Mouse (Mus musculus) embryonic facial prominence, embryonic 15.5 days (tissue): ENCODE results near the gene Mgat4a. TPM values are rescaled to one million over a fixed set of nuclear protein-coding genes. Genes with fewer than 3 reads are reported as not detected.
A peak's percentile ranks its signal among the peaks of the same experiment; 100 is the strongest.

Source experiments
- ATAC-seq: fragments of 200-750 bp; cut with Nextera tagmentation; 2 replicates; pipeline ENCODE4 v1.8.0; 2017; ENCODE audit warnings: low read depth, moderate TSS enrichment; ENCODE audit not compliant: insufficient number of reproducible peaks, low FRiP score, low TSS enrichment
- H3K27ac ChIP-seq: fragments of 300-500 bp; sonication (generic); replicated peaks from 2 replicates; pipeline ENCODE4 v1.5.1; 2015; ENCODE audit warnings: mild to moderate bottlenecking, inconsistent platforms
- H3K27me3 ChIP-seq: fragments of 300-500 bp; sonication (generic); 2 replicates; pipeline ENCODE4 v1.6.1; 2015; ENCODE audit warnings: inconsistent platforms
- H3K36me3 ChIP-seq: fragments of 300-500 bp; sonication (generic); 2 replicates; pipeline ENCODE4 v1.6.1; 2015; ENCODE audit warnings: mild to moderate bottlenecking, inconsistent platforms
- H3K4me1 ChIP-seq: fragments of 300-500 bp; sonication (generic); 2 replicates; pipeline ENCODE4 v1.6.1; 2015; ENCODE audit warnings: inconsistent platforms
- H3K4me2 ChIP-seq: fragments of 300-500 bp; sonication (generic); replicated peaks from 2 replicates; pipeline ENCODE4 v1.6.1; 2015; ENCODE audit warnings: mild to moderate bottlenecking, inconsistent platforms
- H3K4me3 ChIP-seq: fragments of 300-500 bp; sonication (generic); replicated peaks from 2 replicates; pipeline ENCODE4 v1.5.1; 2015; ENCODE audit warnings: mild to moderate bottlenecking, inconsistent platforms
- H3K9ac ChIP-seq: fragments of 300-500 bp; sonication (generic); 2 replicates; pipeline ENCODE4 v1.6.1; 2015; ENCODE audit warnings: inconsistent platforms
- H3K9me3 ChIP-seq: fragments of 300-500 bp; sonication (generic); replicated peaks from 2 replicates; pipeline ENCODE4 v1.6.1; 2016; ENCODE audit warnings: inconsistent platforms
- WGBS: fragments of 180-500 bp; shearing (Covaris S2); methylation state at CpG from one replicate; pipeline ENCODE4 v1.1.7; 2015; 5-methylcytosine and 5-hydroxymethylcytosine counted together
- polyA plus RNA-seq: library from polyadenylated mRNA; unstranded; fragments of >200 nt; fragmentation: Nextera tagmentation; extraction: Ambion mirVana; gene quantifications from 2 replicates; pipeline ENCODE4 v1.2.1, GENCODE M21; 2015

Mgat4a gene
- polyA plus RNA-seq, 1 experiment from 2014 or later = 4.2 TPM

- no peak overlapping the region for H3K4me3 ChIP-seq
- WGBS = 76% methylated on average over 10 of the region's 10 CpGs
- no peak for ATAC-seq
Measured at GRCm38 (mm10) chr1:37448361-37449095, 92.3 kb downstream of the Mgat4a start.

GRCm38 (mm10) chr1:37442848-37443835 is 97.7 kb downstream of the Mgat4a start:
- H3K4me2 ChIP-seq = no peak overlapping the region
- no peak overlapping the region for H3K4me3 ChIP-seq
- H3K4me1 ChIP-seq = no peaks in the 10 kb centered on the region
- no peaks in the 10 kb centered on the region for H3K27me3 ChIP-seq
- H3K36me3 ChIP-seq = peaks cover 22% of the 10 kb centered on the region
- H3K9ac ChIP-seq = no peak overlapping the region
- WGBS = 92% methylated on average over 16 of the region's 16 CpGs
- ATAC-seq = no peak
- no peak overlapping the region for H3K27ac ChIP-seq
- H3K9me3 ChIP-seq = no peaks in the 10 kb centered on the region

More at GRCm38 (mm10) chr1:37448361-37449095, 92.3 kb downstream of the Mgat4a start:
- H3K9me3 ChIP-seq = no peaks in the 10 kb centered on the region
- no peaks in the 10 kb centered on the region for H3K4me1 ChIP-seq
- H3K27me3 ChIP-seq = no peaks in the 10 kb centered on the region
- no peak overlapping the region for H3K4me2 ChIP-seq
- H3K27ac ChIP-seq = no peak overlapping the region
- 0 out of 2 replicates have a peak, but pooled peaks cover 6% of the 10 kb centered on the region for H3K36me3 ChIP-seq
- H3K9ac ChIP-seq = no peak overlapping the region

GRCm38 (mm10) chr1:37436419-37436818 is 104.4 kb downstream of the Mgat4a start:
- H3K4me1 ChIP-seq = peaks cover 8% of the 10 kb centered on the region
- H3K4me2 ChIP-seq = no peak overlapping the region
- WGBS = 87% methylated on average over 3 of the region's 3 CpGs
- H3K4me3 ChIP-seq = no peak overlapping the region
- H3K36me3 ChIP-seq = peaks cover 73% of the 10 kb centered on the region
- H3K9me3 ChIP-seq = no peaks in the 10 kb centered on the region
- ATAC-seq = no peak
- H3K27ac ChIP-seq = no peak overlapping the region
- no peaks in the 10 kb centered on the region for H3K27me3 ChIP-seq
- H3K9ac ChIP-seq = no peak overlapping the region

- peak; percentile 60; the same call in 1 of the 2 replicates for ATAC-seq
- peaks cover 25% of the 10 kb centered on the region for H3K4me1 ChIP-seq
- WGBS = 2% methylated on average over 40 of the region's 40 CpGs
- peak overlapping the region; percentile 87 for H3K4me2 ChIP-seq
- no peaks in the 10 kb centered on the region for H3K9me3 ChIP-seq
- H3K27ac ChIP-seq = peak overlapping the region; percentile 61
- peak overlapping the region; percentile 78 for H3K9ac ChIP-seq
- H3K36me3 ChIP-seq = peaks cover 37% of the 10 kb centered on the region
- no peaks in the 10 kb centered on the region for H3K27me3 ChIP-seq
- peak overlapping the region; percentile 78 for H3K4me3 ChIP-seq
Measured at GRCm38 (mm10) chr1:37430297-37430840, 110.4 kb downstream of the Mgat4a start.

- peak; percentile 97 for ATAC-seq
- peak within 1 kb of the TSS; percentile 78 for H3K9ac ChIP-seq
- no peaks in the 10 kb centered on the region for H3K27me3 ChIP-seq
- peak within 1 kb of the TSS; percentile 61 for H3K27ac ChIP-seq
- H3K9me3 ChIP-seq = no peaks in the 10 kb centered on the region
- H3K4me3 ChIP-seq = peak within 1 kb of the TSS; percentile 78
- WGBS = 3% methylated on average over 57 of the region's 57 CpGs
- H3K4me1 ChIP-seq = peaks cover 25% of the 10 kb centered on the region
- peak within 1 kb of the TSS; percentile 87 for H3K4me2 ChIP-seq
- H3K36me3 ChIP-seq = peaks cover 36% of the 10 kb centered on the region
Measured at GRCm38 (mm10) chr1:37429366-37430296, 111.2 kb downstream of the Mgat4a start, which contains the start of the genes Coa5 and Unc50. Gene Coa5, minus strand, starts transcription at chr1:37430103. Gene Unc50, plus strand, starts transcription at chr1:37430139.

GRCm38 (mm10) chr1:37428911-37429310 is 111.9 kb downstream of the Mgat4a start:
- peaks cover 39% of the 10 kb centered on the region for H3K36me3 ChIP-seq
- peak overlapping the region; percentile 87 for H3K4me2 ChIP-seq
- H3K4me1 ChIP-seq = peaks cover 25% of the 10 kb centered on the region
- 0 out of 2 replicates have a peak overlapping the region, but pooled peaks have one; percentile 78 for H3K9ac ChIP-seq
- H3K27me3 ChIP-seq = no peaks in the 10 kb centered on the region
- no peak for ATAC-seq
- H3K27ac ChIP-seq = no peak overlapping the region
- 61% methylated on average over 2 of the region's 2 CpGs for WGBS
- H3K4me3 ChIP-seq = peak overlapping the region; percentile 78
- no peaks in the 10 kb centered on the region; the same call in 1 of the 2 replicates for H3K9me3 ChIP-seq

DNA sequence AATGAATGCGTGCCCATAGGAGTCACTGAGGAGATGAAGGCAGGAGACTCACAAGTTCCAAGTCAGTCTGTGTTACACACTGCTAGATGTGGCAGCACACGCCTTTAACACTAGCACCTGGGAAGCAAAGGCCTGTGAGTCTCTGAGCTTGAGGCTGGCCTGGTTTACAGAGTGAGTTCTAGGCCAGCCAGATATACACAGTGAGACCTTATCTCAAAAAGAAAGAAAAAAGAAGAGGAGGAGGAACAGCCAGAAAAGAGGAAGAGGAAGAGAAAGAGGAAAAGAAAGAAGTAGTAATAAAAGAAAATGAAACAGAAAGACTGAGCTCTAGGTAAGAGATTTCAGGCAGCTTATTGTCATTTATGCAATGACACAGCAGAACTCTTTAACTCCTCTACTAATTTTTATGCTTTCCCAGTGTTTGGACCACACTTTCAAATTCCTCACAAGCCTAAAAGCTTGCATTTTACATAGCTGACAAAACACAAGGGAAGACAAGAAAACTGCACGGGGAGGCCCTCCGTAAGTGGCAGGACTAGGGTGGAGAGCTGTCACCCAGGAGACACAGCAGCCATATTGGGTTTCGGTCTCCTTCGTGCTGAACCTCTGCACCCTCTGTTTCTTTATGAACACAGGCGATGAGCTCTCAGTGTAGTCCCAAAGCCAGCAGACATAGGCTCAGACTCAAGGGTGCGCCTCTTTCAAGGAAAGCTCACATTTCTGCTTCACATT is 113.5 kb downstream of the Mgat4a start:
- Histone ChIP-seq H3K9ac (no peak overlapping the region), H3K4me2 (no peak overlapping the region), H3K27ac (no peak overlapping the region), H3K27me3 (no peaks in the 10 kb centered on the region), H3K4me1 (peaks cover 24% of the 10 kb centered on the region), H3K4me3 (no peak overlapping the region), H3K36me3 (peaks cover 27% of the 10 kb centered on the region), H3K9me3 (no peaks in the 10 kb centered on the region; the same call in 1 of the 2 replicates)
- WGBS = 94% methylated on average over 8 of the region's 8 CpGs
- no peak for ATAC-seq

DNA sequence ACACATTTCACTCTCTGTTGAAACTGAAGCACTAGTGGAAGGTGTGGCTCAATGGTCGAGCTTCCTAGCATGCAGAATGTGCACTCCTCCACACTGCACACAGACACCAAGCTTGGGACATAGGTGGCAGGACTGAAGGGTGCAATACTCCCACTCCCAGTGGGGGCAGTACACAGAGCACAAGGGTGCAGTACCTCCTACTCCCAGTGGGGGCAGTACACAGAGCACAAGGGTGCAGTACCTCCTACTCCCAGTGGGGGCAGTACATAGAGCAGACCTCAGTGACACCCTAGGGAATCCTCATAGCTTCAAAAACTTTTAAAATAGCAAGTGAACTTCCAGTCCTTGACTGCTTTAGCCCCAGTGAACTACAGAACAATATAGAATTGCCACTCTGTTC is 121.4 kb downstream of the Mgat4a start:
- no peak overlapping the region for H3K9ac ChIP-seq
- 85% methylated on average over 1 of the region's 1 CpGs for WGBS
- peaks cover 50% of the 10 kb centered on the region for H3K36me3 ChIP-seq
- H3K4me3 ChIP-seq = no peak overlapping the region
- no peak for ATAC-seq
- no peaks in the 10 kb centered on the region for H3K4me1 ChIP-seq
- no peaks in the 10 kb centered on the region for H3K27me3 ChIP-seq
- H3K4me2 ChIP-seq = no peak overlapping the region
- peaks cover 3% of the 10 kb centered on the region; the same call in 1 of the 2 replicates for H3K9me3 ChIP-seq
- H3K27ac ChIP-seq = no peak overlapping the region

DNA sequence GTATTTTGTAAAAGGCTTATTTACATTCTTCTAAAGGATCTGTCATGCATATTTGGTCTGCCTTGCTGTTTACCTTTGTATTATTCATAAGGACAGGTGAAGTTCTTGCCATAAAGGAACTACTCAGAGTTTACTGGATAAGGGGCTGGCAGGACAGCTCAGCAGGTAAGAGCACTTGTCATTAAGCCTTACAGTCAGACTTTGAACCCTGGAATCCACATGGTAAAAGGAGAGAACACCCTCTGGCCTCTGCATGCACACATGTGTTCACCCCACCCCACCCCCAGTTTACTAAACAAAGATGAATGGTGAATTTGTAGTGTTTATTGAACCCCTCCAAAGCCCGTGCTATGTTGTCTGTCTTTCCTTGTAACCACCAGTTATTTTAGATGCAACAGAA is 125.4 kb downstream of the Mgat4a start:
- H3K4me1 ChIP-seq = no peaks in the 10 kb centered on the region
- no peaks in the 10 kb centered on the region for H3K27me3 ChIP-seq
- H3K27ac ChIP-seq = no peak overlapping the region
- H3K9ac ChIP-seq = no peak overlapping the region
- H3K4me2 ChIP-seq = no peak overlapping the region
- no peak overlapping the region for H3K4me3 ChIP-seq
- H3K36me3 ChIP-seq = peaks cover 36% of the 10 kb centered on the region
- ATAC-seq = no peak
- H3K9me3 ChIP-seq = 0 out of 2 replicates have a peak, but pooled peaks cover 3% of the 10 kb centered on the region
- WGBS = 93% methylated on average over 1 of the region's 1 CpGs

- ATAC-seq = no peak
Measured at GRCm38 (mm10) chr1:37409647-37410046, 131.2 kb downstream of the Mgat4a start.

More at GRCm38 (mm10) chr1:37409647-37410046, 131.2 kb downstream of the Mgat4a start:
- H3K4me1 ChIP-seq = no peaks in the 10 kb centered on the region
- no peaks in the 10 kb centered on the region for H3K27me3 ChIP-seq
- H3K27ac ChIP-seq = no peak overlapping the region
- no peak overlapping the region for H3K4me2 ChIP-seq
- no peak overlapping the region for H3K4me3 ChIP-seq
- H3K36me3 ChIP-seq = no peaks in the 10 kb centered on the region
- no peak overlapping the region for H3K9ac ChIP-seq
- no peaks in the 10 kb centered on the region for H3K9me3 ChIP-seq
